Mouse (Mus musculus): Measurements from ENCODE around the gene Ninj2.

DNA sequence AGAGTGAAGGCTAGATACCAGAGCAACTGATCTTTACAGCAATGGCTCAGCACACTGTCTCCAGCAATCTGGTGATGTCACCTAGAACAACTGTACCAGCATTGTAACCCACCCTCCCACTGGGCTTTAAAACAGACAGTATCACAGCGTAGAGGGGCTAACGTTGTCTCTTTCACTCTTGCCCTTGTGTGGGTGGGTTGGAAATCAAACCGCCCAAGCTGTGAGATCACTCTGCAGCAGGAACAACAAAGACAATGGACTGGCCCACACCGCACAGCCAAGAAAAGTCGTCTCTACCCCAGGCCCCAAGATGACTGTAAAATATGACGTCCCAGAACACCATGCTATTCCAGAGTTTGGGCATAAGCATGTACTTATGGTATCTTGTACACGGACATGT is 136.7 kb downstream of the Ninj2 start:
- no peak for TF ChIP-seq FOSL1 (IDR thresholded peaks at IDR 0.05; ENCODE audit: insufficient read depth, low read length, poor library complexity, severe bottlenecking)
- TF ChIP-seq CTCF (IDR thresholded peaks at IDR 0.05; ENCODE audit: control insufficient read depth, insufficient read depth, insufficient read length) = no peak
